Mouse (Mus musculus) limb, embryonic 13.5 days (tissue): Measurements from ENCODE around the gene Ssx2ip. TPM values are rescaled to one million over a fixed set of nuclear protein-coding genes. Genes with fewer than 3 reads are reported as not detected.

Experiments
- ATAC-seq: fragments of 200-750 bp; cut with Nextera tagmentation; 2 replicates; pipeline ENCODE4 v1.8.0; 2017; ENCODE audit warnings: low read depth, moderate number of reproducible peaks, moderate TSS enrichment; ENCODE audit not compliant: low FRiP score
- H3K27ac ChIP-seq: fragments of 300-500 bp; sonication (generic); 2 replicates; pipeline ENCODE4 v1.5.1; 2015; ENCODE audit warnings: inconsistent platforms, mild to moderate bottlenecking, moderate library complexity
- H3K27me3 ChIP-seq: fragments of 300-500 bp; sonication (generic); 2 replicates; pipeline ENCODE4 v1.6.1; 2015; ENCODE audit warnings: mild to moderate bottlenecking, inconsistent platforms
- H3K36me3 ChIP-seq: fragments of 300-500 bp; sonication (generic); 2 replicates; pipeline ENCODE4 v1.6.1; 2015; ENCODE audit warnings: inconsistent platforms, mild to moderate bottlenecking, moderate library complexity
- H3K4me1 ChIP-seq: fragments of 300-500 bp; sonication (generic); 2 replicates; pipeline ENCODE4 v1.6.1; 2015; ENCODE audit warnings: inconsistent platforms
- H3K4me2 ChIP-seq: fragments of 300-500 bp; sonication (generic); replicated peaks from 2 replicates; pipeline ENCODE4 v1.6.1; 2015; ENCODE audit warnings: inconsistent platforms, mild to moderate bottlenecking, moderate library complexity
- H3K4me3 ChIP-seq: fragments of 300-500 bp; sonication (generic); 2 replicates; pipeline ENCODE4 v1.5.1; 2015; ENCODE audit warnings: moderate library complexity, mild to moderate bottlenecking, inconsistent platforms
- H3K9ac ChIP-seq: fragments of 300-500 bp; sonication (generic); 2 replicates; pipeline ENCODE4 v1.6.1; 2015; ENCODE audit warnings: mild to moderate bottlenecking, inconsistent platforms
- H3K9me3 ChIP-seq: fragments of 300-500 bp; sonication (generic); 2 replicates; pipeline ENCODE4 v1.6.1; 2016; ENCODE audit warnings: inconsistent platforms
- WGBS: fragments of 180-500 bp; shearing (Covaris S2); methylation state at CpG from one replicate; pipeline ENCODE4 v1.1.7; 2015; 5-methylcytosine and 5-hydroxymethylcytosine counted together
- polyA plus RNA-seq: library from polyadenylated mRNA; unstranded; fragments of >200 nt; fragmentation: Nextera tagmentation; extraction: Ambion mirVana; gene quantifications from 2 replicates; pipeline ENCODE4 v1.2.1, GENCODE M21; 2015

The Ssx2ip gene
- polyA plus RNA-seq, 1 experiment from 2014 or later, result 18.9 TPM

DNA sequence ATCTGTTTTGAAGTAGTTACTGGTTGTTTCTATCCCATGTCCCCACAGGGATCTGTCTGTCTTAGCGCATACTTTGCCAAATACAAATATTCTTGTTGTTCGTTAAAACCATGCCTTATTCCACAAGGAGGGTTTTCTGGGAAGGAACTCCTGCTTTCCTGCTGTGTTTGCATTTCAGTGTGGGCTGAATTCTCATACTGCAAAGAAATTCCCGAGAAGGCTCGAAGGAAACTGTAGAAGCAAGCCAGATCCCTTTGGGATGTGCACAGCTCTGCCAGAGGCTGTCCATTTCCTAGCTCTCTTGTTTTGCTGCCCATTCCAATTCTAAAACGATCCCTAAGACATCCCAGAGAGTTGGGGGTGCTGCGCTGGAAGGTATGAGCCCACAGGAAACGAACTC lies 36.0 kb downstream of the Ssx2ip start:
- WGBS, result 70% methylated on average over 7 of the region's 7 CpGs
- H3K4me2 ChIP-seq, result no peak overlapping the region
- H3K36me3 ChIP-seq, result peaks cover 36% of the 10 kb centered on the region
- no peaks in the 10 kb centered on the region for H3K27me3 ChIP-seq
- H3K9me3 ChIP-seq, result no peaks in the 10 kb centered on the region
- no peak for ATAC-seq
- H3K4me3 ChIP-seq, result no peak overlapping the region
- H3K4me1 ChIP-seq, result peaks cover 3% of the 10 kb centered on the region; the same call in 1 of the 2 replicates
- H3K27ac ChIP-seq, result no peak overlapping the region
- no peak overlapping the region for H3K9ac ChIP-seq

DNA sequence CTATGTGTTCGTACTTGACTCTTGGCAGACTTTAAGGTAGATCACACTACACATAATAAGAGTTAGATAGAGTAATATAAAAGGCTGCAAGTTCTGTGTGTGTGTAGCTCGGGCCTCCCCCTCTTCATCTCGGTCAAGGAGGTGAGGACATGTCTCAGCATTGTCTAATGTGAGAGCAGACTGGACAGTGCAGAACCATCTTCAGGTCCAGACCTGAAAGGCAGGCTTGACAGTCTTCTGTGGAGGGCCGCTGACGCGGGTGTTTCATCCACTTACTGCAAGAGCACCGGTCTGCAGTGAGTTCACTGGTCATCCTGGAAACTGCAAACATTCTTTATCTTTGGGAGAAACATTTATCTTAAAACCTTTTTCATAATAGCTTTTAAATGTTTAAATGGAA lies 38.0 kb downstream of the Ssx2ip start:
- H3K9ac ChIP-seq, result no peak overlapping the region
- H3K36me3 ChIP-seq, result peaks cover 18% of the 10 kb centered on the region
- ATAC-seq, result no peak
- H3K4me2 ChIP-seq, result no peak overlapping the region
- no peak overlapping the region for H3K27ac ChIP-seq
- H3K4me3 ChIP-seq, result no peak overlapping the region
- peaks cover 3% of the 10 kb centered on the region; the same call in 1 of the 2 replicates for H3K4me1 ChIP-seq
- H3K9me3 ChIP-seq, result no peaks in the 10 kb centered on the region
- no peaks in the 10 kb centered on the region for H3K27me3 ChIP-seq
- WGBS, result 83% methylated on average over 7 of the region's 7 CpGs

DNA sequence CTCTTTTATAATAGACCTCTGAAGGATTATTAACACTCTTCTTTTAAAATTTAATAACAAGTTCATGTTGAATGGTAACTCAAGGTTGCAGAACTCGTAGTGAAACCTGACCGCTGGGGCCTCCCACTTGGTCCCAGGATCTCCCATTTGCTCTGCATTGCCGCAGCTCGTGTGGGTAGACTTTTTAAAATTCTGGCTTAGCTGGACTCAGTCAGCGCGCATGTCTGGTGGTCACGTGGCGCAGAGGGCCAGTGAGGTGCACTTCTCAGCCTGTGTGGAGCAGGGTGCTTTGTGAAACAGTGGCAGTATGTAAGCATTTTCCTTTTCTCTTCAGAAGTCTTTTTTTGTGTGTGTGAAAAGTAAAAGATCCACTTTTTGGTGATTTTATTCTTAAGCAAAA lies 38.5 kb downstream of the Ssx2ip start:
- WGBS, result 80% methylated on average over 8 of the region's 8 CpGs
- Histone ChIP-seq H3K4me2 (no peak overlapping the region), H3K4me1 (peaks cover 3% of the 10 kb centered on the region; the same call in 1 of the 2 replicates), H3K36me3 (peaks cover 14% of the 10 kb centered on the region), H3K4me3 (no peak overlapping the region), H3K27ac (no peak overlapping the region), H3K9me3 (no peaks in the 10 kb centered on the region), H3K27me3 (no peaks in the 10 kb centered on the region), H3K9ac (no peak overlapping the region)
- no peak for ATAC-seq

DNA sequence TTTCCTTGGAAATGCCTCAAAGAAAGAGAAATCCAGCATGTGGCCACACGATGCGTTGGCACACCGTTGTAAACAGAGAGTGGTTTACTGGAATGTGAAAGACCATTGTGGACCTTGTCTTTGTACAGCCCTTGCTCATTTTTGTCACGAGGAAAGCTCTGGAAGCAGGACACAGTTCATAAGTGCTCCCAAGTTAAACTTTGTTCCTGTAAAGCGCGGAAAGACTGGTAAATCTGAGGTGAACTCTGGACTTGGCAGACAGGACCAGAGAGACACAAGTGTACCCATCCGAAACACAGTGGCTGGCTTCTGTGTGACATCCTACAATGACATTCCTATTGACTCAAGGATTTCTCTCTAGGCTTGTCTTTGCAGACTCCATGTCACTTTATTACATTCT lies 38.9 kb downstream of the Ssx2ip start:
- ATAC-seq, result no peak
- no peaks in the 10 kb centered on the region for H3K9me3 ChIP-seq
- peaks cover 3% of the 10 kb centered on the region; the same call in 1 of the 2 replicates for H3K4me1 ChIP-seq
- WGBS, result 94% methylated on average over 7 of the region's 7 CpGs
- no peaks in the 10 kb centered on the region for H3K27me3 ChIP-seq
- no peak overlapping the region for H3K27ac ChIP-seq
- H3K9ac ChIP-seq, result no peak overlapping the region
- H3K4me2 ChIP-seq, result no peak overlapping the region
- peaks cover 9% of the 10 kb centered on the region for H3K36me3 ChIP-seq
- no peak overlapping the region for H3K4me3 ChIP-seq

DNA sequence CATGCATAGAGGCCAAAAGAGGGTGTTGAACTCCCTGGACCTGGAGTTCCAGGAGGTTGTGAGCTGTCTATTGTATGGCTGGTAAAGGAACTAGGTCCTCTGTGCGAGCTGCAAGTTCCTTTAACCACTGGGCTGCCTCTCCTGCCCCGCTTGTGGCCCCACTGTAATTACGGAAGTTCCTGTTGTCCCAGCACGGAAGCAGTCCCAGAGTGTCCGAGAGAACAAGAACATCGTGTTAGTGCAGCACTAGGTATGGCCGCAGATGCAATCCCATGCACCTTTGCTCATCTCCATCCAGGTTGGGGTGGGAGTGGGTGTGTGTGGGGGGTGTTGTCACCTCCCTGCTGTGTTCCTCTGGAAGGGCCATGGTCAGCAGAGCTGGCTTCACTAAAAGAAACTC lies 40.4 kb downstream of the Ssx2ip start:
- H3K36me3 ChIP-seq, result peaks cover 3% of the 10 kb centered on the region; the same call in 1 of the 2 replicates
- no peaks in the 10 kb centered on the region for H3K9me3 ChIP-seq
- WGBS, result 91% methylated on average over 7 of the region's 7 CpGs
- no peak overlapping the region for H3K9ac ChIP-seq
- H3K4me2 ChIP-seq, result no peak overlapping the region
- H3K27ac ChIP-seq, result no peak overlapping the region
- peaks cover 5% of the 10 kb centered on the region for H3K4me1 ChIP-seq
- no peak for ATAC-seq
- no peak overlapping the region for H3K4me3 ChIP-seq
- H3K27me3 ChIP-seq, result no peaks in the 10 kb centered on the region

DNA sequence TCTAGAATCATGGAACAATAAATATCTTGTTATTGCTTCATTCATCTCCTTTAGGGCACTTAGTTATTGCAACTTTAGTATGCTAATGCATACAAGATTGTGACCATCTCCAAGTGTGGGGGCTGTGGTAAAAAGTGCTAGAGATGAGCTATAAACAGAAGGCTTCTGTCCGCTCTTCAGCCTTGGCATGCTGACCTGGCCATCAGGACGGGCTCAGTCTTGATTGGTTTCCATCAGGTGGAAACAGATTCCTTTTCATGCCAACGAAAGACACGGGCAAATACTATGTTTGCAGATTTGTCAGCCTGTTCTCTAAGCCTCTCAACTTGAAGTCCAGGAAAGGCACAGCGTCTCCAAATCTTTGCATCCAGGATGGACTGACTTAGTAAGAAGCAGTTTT lies 42.7 kb downstream of the Ssx2ip start:
- Histone ChIP-seq H3K27me3 (no peaks in the 10 kb centered on the region), H3K4me2 (no peak overlapping the region), H3K4me1 (peaks cover 11% of the 10 kb centered on the region), H3K4me3 (no peak overlapping the region), H3K36me3 (no peaks in the 10 kb centered on the region), H3K27ac (no peak overlapping the region), H3K9ac (no peak overlapping the region), H3K9me3 (no peaks in the 10 kb centered on the region)
- no peak for ATAC-seq
- WGBS, result 91% methylated on average over 5 of the region's 5 CpGs

DNA sequence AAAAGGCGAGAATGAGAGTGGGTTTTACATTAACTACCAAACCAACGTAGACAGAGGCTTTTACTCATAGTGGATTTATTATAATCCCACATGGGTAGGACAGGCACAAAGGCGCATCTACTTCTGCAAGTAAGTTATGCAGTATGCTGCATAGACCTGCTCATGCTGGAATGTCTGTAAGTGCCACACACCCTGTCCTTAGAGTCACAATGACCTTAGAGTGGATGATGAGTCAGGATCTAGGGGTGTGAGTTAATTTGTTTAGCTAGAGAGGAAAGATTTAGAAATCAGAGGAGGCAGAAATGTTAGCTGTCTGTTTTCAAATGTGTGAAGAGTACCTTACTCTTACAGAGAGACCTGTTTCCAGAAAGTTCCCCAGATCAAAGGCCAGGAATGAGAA lies 43.2 kb downstream of the Ssx2ip start:
- 85% methylated on average over 3 of the region's 3 CpGs for whole genome bisulfite sequencing
- ATAC-seq, result no peak

DNA sequence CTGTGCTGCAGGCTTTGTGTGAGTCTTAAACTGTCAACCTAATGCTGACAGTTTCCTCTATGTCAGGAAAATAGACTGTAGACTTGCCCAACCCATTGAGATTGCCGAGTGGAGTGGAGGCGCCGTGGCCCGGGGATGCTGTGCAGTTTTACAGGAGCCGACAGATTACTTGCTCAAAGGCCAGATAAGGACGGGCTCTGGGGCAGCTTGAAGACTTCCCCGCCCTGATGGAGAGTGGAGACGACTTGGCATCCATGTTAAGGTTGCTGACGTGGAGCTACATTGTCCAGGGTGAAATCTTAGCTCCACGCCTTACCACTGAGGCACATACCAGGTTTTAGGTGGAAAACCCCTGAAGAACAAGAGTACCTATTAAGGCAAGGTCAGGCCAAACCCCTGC lies 43.9 kb downstream of the Ssx2ip start:
- Histone ChIP-seq H3K9me3 (no peaks in the 10 kb centered on the region), H3K4me3 (no peak overlapping the region), H3K27me3 (no peaks in the 10 kb centered on the region), H3K4me1 (peaks cover 10% of the 10 kb centered on the region), H3K27ac (no peak overlapping the region), H3K4me2 (no peak overlapping the region), H3K36me3 (no peaks in the 10 kb centered on the region), H3K9ac (no peak overlapping the region)
- WGBS, result 92% methylated on average over 10 of the region's 10 CpGs
- ATAC-seq, result no peak

More for the DNA sequence above, 43.2 kb downstream of the Ssx2ip start:
- Histone ChIP-seq H3K36me3 (no peaks in the 10 kb centered on the region), H3K4me2 (no peak overlapping the region), H3K27me3 (no peaks in the 10 kb centered on the region), H3K4me1 (peaks cover 10% of the 10 kb centered on the region), H3K9ac (no peak overlapping the region), H3K9me3 (no peaks in the 10 kb centered on the region), H3K4me3 (no peak overlapping the region), H3K27ac (no peak overlapping the region)

DNA sequence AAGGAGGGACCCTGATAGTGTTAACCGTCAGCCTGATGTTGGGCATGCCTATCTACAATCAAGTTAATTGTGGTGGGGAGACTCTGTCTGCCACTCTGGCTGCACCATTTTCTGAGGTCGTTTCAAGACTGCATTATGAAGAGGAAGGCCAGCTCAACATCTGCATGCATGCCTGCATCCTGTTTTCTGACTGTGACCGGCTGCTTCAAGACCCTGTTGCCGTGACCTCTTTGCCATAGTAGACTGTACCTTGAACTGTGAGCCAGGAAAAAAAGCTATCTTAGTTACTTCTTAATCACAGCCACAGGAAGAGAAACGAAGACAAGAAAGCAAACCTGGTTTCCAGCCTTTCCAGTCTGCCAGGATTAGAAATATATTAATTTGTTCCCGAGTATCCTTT lies 44.5 kb downstream of the Ssx2ip start:
- no peak overlapping the region for H3K4me2 ChIP-seq
- ATAC-seq, result no peak
- H3K4me3 ChIP-seq, result no peak overlapping the region
- H3K4me1 ChIP-seq, result peaks cover 10% of the 10 kb centered on the region
- no peak overlapping the region for H3K27ac ChIP-seq
- H3K36me3 ChIP-seq, result no peaks in the 10 kb centered on the region
- no peaks in the 10 kb centered on the region for H3K9me3 ChIP-seq
- WGBS, result 59% methylated on average over 6 of the region's 6 CpGs
- no peaks in the 10 kb centered on the region for H3K27me3 ChIP-seq
- no peak overlapping the region for H3K9ac ChIP-seq

DNA sequence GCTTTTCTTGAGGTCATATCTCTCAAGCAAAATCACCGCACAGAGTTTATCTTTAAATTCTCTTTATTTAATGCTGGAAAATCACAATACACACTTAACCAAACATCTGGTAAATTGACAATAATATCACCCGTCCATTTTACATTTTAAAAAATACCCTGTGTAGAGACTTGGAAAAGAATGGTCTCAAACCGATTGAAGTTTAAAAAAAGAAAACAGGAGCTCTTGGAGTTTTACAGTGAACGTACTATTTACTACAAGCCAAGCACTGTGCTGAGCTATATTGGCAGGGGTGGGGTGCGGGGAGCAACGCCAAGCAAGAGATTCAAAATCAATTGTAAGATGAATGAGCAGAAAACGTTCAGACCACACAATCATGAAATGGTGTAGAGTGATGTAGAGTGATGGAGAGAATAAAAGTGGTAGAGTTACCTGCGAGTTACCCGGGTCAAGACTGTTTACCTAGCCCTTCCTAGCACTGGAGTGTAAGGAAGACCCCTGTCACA lies 45.4 kb downstream of the Ssx2ip start, which contains the start of gene Ctbs:
Ctbs (plus strand) TSS at position 51 of the 506 bp plus-strand sequence.
- Histone ChIP-seq H3K27me3 (no peaks in the 10 kb centered on the region), H3K36me3 (no peaks in the 10 kb centered on the region), H3K9ac (peak within 1 kb of the TSS; percentile 73), H3K4me2 (peak within 1 kb of the TSS; percentile 65), H3K9me3 (no peaks in the 10 kb centered on the region), H3K27ac (peak within 1 kb of the TSS; percentile 76), H3K4me1 (peaks cover 10% of the 10 kb centered on the region), H3K4me3 (peak within 1 kb of the TSS; percentile 59)
- 56% methylated on average over 9 of the region's 9 CpGs for WGBS
- ATAC-seq, result no peak; the same call in none of the 2 replicates

DNA sequence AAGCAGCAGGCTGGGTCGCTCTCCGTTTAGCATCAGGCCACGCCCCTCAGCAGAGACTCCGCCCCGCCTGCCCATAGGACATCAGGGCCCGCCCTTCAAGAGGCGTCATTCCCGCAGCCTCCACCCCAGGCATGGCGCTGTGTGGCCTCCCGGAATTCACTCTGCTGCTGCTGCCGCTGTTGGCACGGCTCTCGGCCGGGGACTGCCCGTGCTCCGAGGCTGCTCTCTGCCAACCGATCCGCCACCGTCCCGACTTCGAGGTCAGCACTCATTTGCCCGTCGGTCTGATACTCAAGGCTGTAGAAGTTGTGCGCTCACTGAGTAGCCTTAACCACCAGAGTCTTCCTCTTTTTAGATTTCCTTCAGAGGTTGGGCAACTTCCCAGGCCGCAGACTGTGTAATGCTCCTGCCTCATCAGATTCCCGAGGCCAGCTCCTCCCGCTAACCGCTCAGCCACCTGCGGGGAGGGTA lies 46.0 kb downstream of the Ssx2ip start:
- Histone ChIP-seq H3K27ac (peak overlapping the region; percentile 76), H3K4me1 (peaks cover 10% of the 10 kb centered on the region), H3K27me3 (no peaks in the 10 kb centered on the region), H3K36me3 (peaks cover 3% of the 10 kb centered on the region), H3K4me3 (peak overlapping the region; percentile 59), H3K9me3 (no peaks in the 10 kb centered on the region), H3K4me2 (peak overlapping the region; percentile 65), H3K9ac (peak overlapping the region; percentile 73)
- ATAC-seq, result peak; percentile 100
- WGBS, result under 1% methylated on average over 29 of the region's 29 CpGs

DNA sequence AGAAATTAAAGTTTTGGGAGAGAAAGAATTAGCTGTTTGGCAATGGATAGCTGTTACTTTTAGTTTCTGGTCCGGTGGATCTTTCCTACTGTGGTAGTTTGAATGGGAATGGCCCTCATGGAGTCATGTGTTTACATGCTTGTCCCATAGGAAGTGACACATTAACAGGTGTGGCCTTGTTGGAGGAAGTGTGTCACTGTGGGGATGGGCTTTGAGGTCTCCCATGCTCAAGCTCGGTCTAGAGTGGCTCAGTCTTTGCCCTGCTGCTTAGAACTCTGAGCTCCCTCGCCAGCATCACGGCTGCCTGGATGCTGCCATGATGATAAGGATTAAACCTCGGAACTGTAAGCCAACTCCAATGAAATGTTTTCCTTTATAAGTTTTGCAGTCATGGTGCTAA lies 46.9 kb downstream of the Ssx2ip start:
- no peak overlapping the region for H3K27ac ChIP-seq
- H3K27me3 ChIP-seq, result no peaks in the 10 kb centered on the region
- no peaks in the 10 kb centered on the region for H3K9me3 ChIP-seq
- no peak for ATAC-seq
- no peak overlapping the region for H3K4me3 ChIP-seq
- H3K4me1 ChIP-seq, result peaks cover 10% of the 10 kb centered on the region
- H3K4me2 ChIP-seq, result peak overlapping the region; percentile 65; the same call in 1 of the 2 replicates
- 84% methylated on average over 5 of the region's 5 CpGs for WGBS
- no peak overlapping the region for H3K9ac ChIP-seq
- H3K36me3 ChIP-seq, result peaks cover 7% of the 10 kb centered on the region

DNA sequence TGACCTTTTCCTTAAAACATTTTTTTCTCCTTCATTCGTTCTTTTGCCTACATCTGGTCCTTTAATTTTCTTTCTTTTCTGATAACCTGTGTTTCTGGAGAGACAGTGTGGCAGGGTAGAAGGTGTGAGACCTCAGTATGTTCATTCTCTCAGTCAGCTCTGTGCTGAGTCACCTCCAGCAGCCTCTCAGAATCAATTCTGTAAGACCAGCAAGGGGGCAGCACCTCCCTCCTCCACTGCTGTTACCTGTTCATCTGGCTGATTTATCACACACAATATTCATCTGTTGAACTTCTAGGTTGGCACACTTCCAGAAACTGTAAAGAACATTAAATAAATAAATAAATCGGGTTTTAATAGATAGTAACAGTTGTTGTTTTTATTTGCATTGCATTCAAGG lies 58.5 kb downstream of the Ssx2ip start:
- Histone ChIP-seq H3K9ac (no peak overlapping the region), H3K27ac (no peak overlapping the region), H3K4me1 (no peaks in the 10 kb centered on the region), H3K27me3 (no peaks in the 10 kb centered on the region), H3K9me3 (no peaks in the 10 kb centered on the region), H3K4me2 (no peak overlapping the region), H3K36me3 (peaks cover 2% of the 10 kb centered on the region; the same call in 1 of the 2 replicates), H3K4me3 (no peak overlapping the region)
- 57% methylated on average over 2 of the region's 2 CpGs for WGBS
- ATAC-seq, result no peak
